Mouse (Mus musculus) bone marrow, adult 2 months (tissue): ENCODE measurements around the gene Sema4c.

ENCODE experiments used
- CTCF ChIP-seq: fragments of 200-500 bp; IDR thresholded peaks from 2 replicates; pipeline ENCODE4 v1.5.1; 2011; ENCODE audit warnings: low read length, control low read depth; ENCODE audit not compliant: control insufficient read depth, insufficient read depth
- POLR2A ChIP-seq: fragments of 200-500 bp; IDR thresholded peaks from 2 replicates; pipeline ENCODE4 v1.6.1; 2011; ENCODE audit warnings: low read depth, mild to moderate bottlenecking, control low read depth, low read length, borderline replicate concordance; ENCODE audit not compliant: control insufficient read depth

DNA sequence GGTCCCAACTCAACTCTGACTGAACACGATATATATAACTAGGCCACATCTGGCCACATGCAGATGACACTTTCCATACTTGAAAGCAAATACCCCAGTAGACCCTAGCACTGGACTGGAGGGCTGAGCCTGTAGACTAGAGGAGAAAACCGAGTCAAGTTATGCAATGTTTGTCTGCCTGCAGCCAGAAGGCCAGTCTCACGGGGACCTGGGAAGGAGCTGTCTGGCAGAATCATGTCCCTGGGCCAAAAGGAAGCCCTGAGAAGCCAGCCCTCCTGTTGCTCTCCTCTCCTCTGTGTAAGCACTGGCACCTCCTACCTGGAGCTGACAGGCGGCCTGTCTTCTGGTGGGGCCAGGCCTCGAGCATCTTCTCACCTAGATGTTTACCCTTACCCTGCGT is 17.2 kb upstream of the Sema4c start:
- TF ChIP-seq CTCF (no peak), POLR2A (no peak)
